Mouse (Mus musculus): Measurements from ENCODE around the gene Psmd14. TPM values are rescaled to one million over a fixed set of nuclear protein-coding genes. Genes with fewer than 3 reads are reported as not detected.

Psmd14 gene
- polyA plus RNA-seq, 1 experiment from 2014 or later: 206 TPM

GRCm38 (mm10) chr2:61837243-61837806, 125.8 kb downstream of the Psmd14 start:
- Histone ChIP-seq H3K27me3 (ENCODE audit: insufficient read depth, poor library complexity, severe bottlenecking) (no peaks in the 10 kb centered on the region), H3K4me1 (no peaks in the 10 kb centered on the region), H3K27ac (no peak overlapping the region), H3K4me3 (no peak overlapping the region), H3K36me3 (no peaks in the 10 kb centered on the region), H3K9me3 (no peaks in the 10 kb centered on the region)
- DNase-seq (ENCODE audit: low spot score): no peak
- WGBS: 80% methylated on average over 2 of the region's 2 CpGs

Small RNA genes lying within 50 kb of the gene (microRNA-seq; reads per million reads assigned to microRNA genes)
- not detected for gene Gm22403

Other genes starting within 250 kb of the Psmd14 start
- gene Tank, start 133.1 kb upstream of the Psmd14 start, polyA plus RNA-seq (2016; fragmentation: Nextera tagmentation; extraction: Ambion mirVana): 24.5 and 27.6 TPM in 2 replicates
- 0.11 TPM in 1 of 2 replicates, not detected in the other for gene Tbr1, start 91.2 kb downstream of the Psmd14 start, polyA plus RNA-seq (2016; fragmentation: Nextera tagmentation; extraction: Ambion mirVana)

All from heart, embryonic 10.5 days (tissue).